Comparison of ENCODE assay signal across 7 mouse cellular contexts in the genomic region with DNA sequence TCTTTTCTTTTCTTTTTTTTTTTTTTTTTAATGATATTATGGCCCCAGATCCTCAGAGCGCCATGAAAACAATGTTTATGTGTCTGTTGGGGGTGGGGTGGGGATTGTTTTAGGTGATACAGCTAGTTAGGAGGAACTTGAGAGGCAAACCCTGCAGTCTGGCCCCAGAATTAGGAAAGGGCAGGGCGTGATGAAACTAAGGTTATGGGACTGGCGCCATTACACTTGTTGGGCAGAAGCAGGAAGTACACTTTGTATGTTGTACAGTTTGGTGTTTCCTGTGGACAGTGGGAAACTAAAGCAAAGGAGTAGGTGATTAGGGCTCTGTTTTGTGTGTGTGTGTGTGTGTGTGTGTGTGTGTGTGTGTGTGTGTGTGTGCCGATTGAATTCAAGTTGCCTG. TPM values are rescaled to one million over a fixed set of nuclear protein-coding genes. Genes with fewer than 3 reads are reported as not detected.
DNase-seq lines count a peak whose midpoint lies in the region; ATAC-seq and TF ChIP-seq lines count a peak whose summit lies in the region.

No protein-coding gene starts in this region.

- no peak for TF ChIP-seq POLR2A in limb, embryonic 14.5 days (IDR thresholded peaks at IDR 0.05; ENCODE audit: borderline replicate concordance, extremely low read depth, insufficient read depth, insufficient read length)

- H3K9ac ChIP-seq in forebrain, embryonic 15.5 days (replicated peaks), result no peak overlapping the region
- H3K9ac ChIP-seq in limb, embryonic 14.5 days (ENCODE audit: low read depth, low read length, severe bottlenecking), result no peak overlapping the region
- H3K9ac ChIP-seq in midbrain, embryonic 14.5 days (replicated peaks; ENCODE audit: low read length), result no peak overlapping the region

- H3K4me2 ChIP-seq in forebrain, embryonic 15.5 days (replicated peaks), result peak overlapping the region; percentile 63; the same call in 1 of the 2 replicates
- peak overlapping the region; percentile 62 for H3K4me2 ChIP-seq in limb, embryonic 14.5 days (replicated peaks; ENCODE audit: low read depth, low read length, severe bottlenecking)
- peak overlapping the region; percentile 75 for H3K4me2 ChIP-seq in midbrain, embryonic 14.5 days (ENCODE audit: low read length)

- no peak overlapping the region; the same call in 1 of the 2 replicates for H3K27ac ChIP-seq in forebrain, embryonic 15.5 days (replicated peaks)
- H3K27ac ChIP-seq in limb, embryonic 14.5 days (replicated peaks; ENCODE audit: low read depth, low read length), result no peak overlapping the region
- H3K27ac ChIP-seq in midbrain, embryonic 14.5 days (replicated peaks; ENCODE audit: low read depth, low read length), result no peak overlapping the region

- H3K9me3 ChIP-seq in G1E (replicated peaks), result no peaks in the 10 kb centered on the region
- no peaks in the 10 kb centered on the region for H3K9me3 ChIP-seq in forebrain, embryonic 15.5 days
- no peaks in the 10 kb centered on the region for H3K9me3 ChIP-seq in limb, embryonic 14.5 days (ENCODE audit: control insufficient read depth, low read length)
- H3K9me3 ChIP-seq in midbrain, embryonic 14.5 days (ENCODE audit: control insufficient read depth, low read length), result no peaks in the 10 kb centered on the region

- WGBS in forebrain, embryonic 15.5 days, result 54% methylated on average over 4 of the region's 4 CpGs
- WGBS in limb, embryonic 14.5 days, result 45% methylated on average over 4 of the region's 4 CpGs
- 45% methylated on average over 4 of the region's 4 CpGs for WGBS in midbrain, embryonic 14.5 days

- TF ChIP-seq CTCF in G1E (IDR thresholded peaks at IDR 0.05; ENCODE audit: low read depth, low read length), result no peak

- ATAC-seq in G1E (ENCODE audit: extremely low read depth, insufficient number of reproducible peaks, low FRiP score, poor library complexity, severe bottlenecking), result 0 out of 2 replicates have a peak, but pooled peaks have one; percentile 12
- no peak for ATAC-seq in forebrain, embryonic 15.5 days (replicated peaks)
- ATAC-seq in limb, embryonic 14.5 days (ENCODE audit: low FRiP score, low read depth), result no peak
- ATAC-seq in midbrain, embryonic 14.5 days (ENCODE audit: low FRiP score, low TSS enrichment), result no peak
- no peak for ATAC-seq in activated CD4-positive, CD25-positive, alpha-beta regulatory T cell, adult 4 months

- peak overlapping the region; percentile 88 for H3K4me3 ChIP-seq in G1E (ENCODE audit: low read depth, low read length)
- H3K4me3 ChIP-seq in forebrain, embryonic 15.5 days, result no peak overlapping the region
- H3K4me3 ChIP-seq in limb, embryonic 14.5 days (replicated peaks; ENCODE audit: low read length), result peak overlapping the region; percentile 97
- no peak overlapping the region for H3K4me3 ChIP-seq in midbrain, embryonic 14.5 days (replicated peaks; ENCODE audit: low read depth, low read length)

- peaks cover 51% of the 10 kb centered on the region for H3K4me1 ChIP-seq in G1E (ENCODE audit: insufficient read depth, low read depth, low read length)
- H3K4me1 ChIP-seq in forebrain, embryonic 15.5 days, result peaks cover 23% of the 10 kb centered on the region
- H3K4me1 ChIP-seq in limb, embryonic 14.5 days (ENCODE audit: control insufficient read depth, insufficient read depth, low read length), result peaks cover 11% of the 10 kb centered on the region
- H3K4me1 ChIP-seq in midbrain, embryonic 14.5 days (ENCODE audit: control insufficient read depth, insufficient read depth, low read length), result peaks cover 7% of the 10 kb centered on the region; the same call in 1 of the 2 replicates

- DNase-seq in CD4-positive helper T cell, adult 2 months (ENCODE audit: low read depth, low spot score), result peak; percentile 53
- peak; percentile 52 for DNase-seq in G1E (ENCODE audit: low spot score)
- peak; percentile 26 for DNase-seq in limb, embryonic 14.5 days (ENCODE audit: low spot score)
- no peak for DNase-seq in midbrain, embryonic 14.5 days
- no peak for DNase-seq in right cerebral cortex, postnatal 25 days

- no peaks in the 10 kb centered on the region for H3K27me3 ChIP-seq in G1E (ENCODE audit: insufficient read depth, low read length)
- H3K27me3 ChIP-seq in forebrain, embryonic 15.5 days, result no peaks in the 10 kb centered on the region
- H3K27me3 ChIP-seq in limb, embryonic 14.5 days (ENCODE audit: control insufficient read depth, insufficient read depth, low read length), result no peaks in the 10 kb centered on the region
- no peaks in the 10 kb centered on the region for H3K27me3 ChIP-seq in midbrain, embryonic 14.5 days (ENCODE audit: control insufficient read depth, insufficient read depth, low read length)

- H3K36me3 ChIP-seq in G1E (replicated peaks), result peaks cover 52% of the 10 kb centered on the region
- H3K36me3 ChIP-seq in forebrain, embryonic 15.5 days, result peaks cover 9% of the 10 kb centered on the region; the same call in 1 of the 2 replicates
- H3K36me3 ChIP-seq in limb, embryonic 14.5 days (ENCODE audit: control insufficient read depth, insufficient read depth, low read length), result peaks cover 25% of the 10 kb centered on the region
- peaks cover 25% of the 10 kb centered on the region for H3K36me3 ChIP-seq in midbrain, embryonic 14.5 days (ENCODE audit: control insufficient read depth, insufficient read depth, low read length)

RNA-seq across cellular contexts. Expression of gene Nek9, which starts 0.8 kb away (rescaled TPM):
- total RNA-seq in G1E (2014; fragmentation: Nextera tagmentation) (126 TPM in 2 replicates), G1E (2017) (59.1 and 62.9 TPM in 2 replicates)
- 30.3 and 30.5 TPM in 2 replicates for polyA plus RNA-seq in G1E (2012)
- 13.7 and 14.6 TPM in 2 replicates for polyA plus RNA-seq in forebrain, embryonic 15.5 days (2015; fragmentation: Nextera tagmentation; extraction: Ambion mirVana)
- polyA plus RNA-seq in limb, embryonic 14.5 days (2012; rRNA removed), result 47.4 and 49.0 TPM in 2 replicates
- polyA plus RNA-seq in limb, embryonic 14.5 days (2014; fragmentation: Nextera tagmentation; extraction: Ambion mirVana), result 22.0 and 22.2 TPM in 2 replicates
- polyA plus RNA-seq in midbrain, embryonic 14.5 days (2014; fragmentation: Nextera tagmentation; extraction: Ambion mirVana), result 8.0 and 10.3 TPM in 2 replicates
- 10 to 100 TPM; 12.2 to 12.4 TPM for polyA plus RNA-seq in activated CD4-positive, CD25-positive, alpha-beta regulatory T cell, adult 4 months (2017; shearing (Covaris generic))

RNA-seq across cellular contexts. Expression of gene Tmed10, which starts 34.7 kb away (rescaled TPM):
- total RNA-seq in G1E (2014; fragmentation: Nextera tagmentation) (286 and 322 TPM in 2 replicates), G1E (2017) (61.7 and 85.4 TPM in 2 replicates)
- 255 and 271 TPM in 2 replicates for polyA plus RNA-seq in G1E (2012)
- 150 and 156 TPM in 2 replicates for polyA plus RNA-seq in forebrain, embryonic 15.5 days (2015; fragmentation: Nextera tagmentation; extraction: Ambion mirVana)
- polyA plus RNA-seq in limb, embryonic 14.5 days (2012; rRNA removed), result 213 and 222 TPM in 2 replicates
- polyA plus RNA-seq in limb, embryonic 14.5 days (2014; fragmentation: Nextera tagmentation; extraction: Ambion mirVana), result 394 and 398 TPM in 2 replicates
- polyA plus RNA-seq in midbrain, embryonic 14.5 days (2014; fragmentation: Nextera tagmentation; extraction: Ambion mirVana), result 192 and 228 TPM in 2 replicates
- polyA plus RNA-seq in activated CD4-positive, CD25-positive, alpha-beta regulatory T cell, adult 4 months (2017; shearing (Covaris generic)), result 100 to 1,000 TPM; 186 to 204 TPM

RNA-seq across cellular contexts. Expression of gene Zc2hc1c, which starts 51.6 kb away (rescaled TPM):
- total RNA-seq in G1E (2014; fragmentation: Nextera tagmentation) (not detected in 2 replicates), G1E (2017) (1.2 and 1.3 TPM in 2 replicates)
- 0.03 and 0.04 TPM in 2 replicates for polyA plus RNA-seq in G1E (2012)
- polyA plus RNA-seq in forebrain, embryonic 15.5 days (2015; fragmentation: Nextera tagmentation; extraction: Ambion mirVana), result 1.1 TPM in 2 replicates
- 0.65 and 0.75 TPM in 2 replicates for polyA plus RNA-seq in limb, embryonic 14.5 days (2012; rRNA removed)
- polyA plus RNA-seq in limb, embryonic 14.5 days (2014; fragmentation: Nextera tagmentation; extraction: Ambion mirVana), result 1.5 and 1.6 TPM in 2 replicates
- polyA plus RNA-seq in midbrain, embryonic 14.5 days (2014; fragmentation: Nextera tagmentation; extraction: Ambion mirVana), result 1.1 and 1.6 TPM in 2 replicates
- under 1 TPM; 0.21 to 0.27 TPM for polyA plus RNA-seq in activated CD4-positive, CD25-positive, alpha-beta regulatory T cell, adult 4 months (2017; shearing (Covaris generic))

RNA-seq across cellular contexts. Expression of gene Acyp1, which starts 51.7 kb away (rescaled TPM):
- total RNA-seq in G1E (2014; fragmentation: Nextera tagmentation) (57.0 and 57.3 TPM in 2 replicates), G1E (2017) (285 and 291 TPM in 2 replicates)
- polyA plus RNA-seq in G1E (2012), result 97.7 and 127 TPM in 2 replicates
- polyA plus RNA-seq in forebrain, embryonic 15.5 days (2015; fragmentation: Nextera tagmentation; extraction: Ambion mirVana), result 56.4 TPM in 2 replicates
- polyA plus RNA-seq in limb, embryonic 14.5 days (2012; rRNA removed), result 20.2 and 32.3 TPM in 2 replicates
- polyA plus RNA-seq in limb, embryonic 14.5 days (2014; fragmentation: Nextera tagmentation; extraction: Ambion mirVana), result 40.6 and 45.3 TPM in 2 replicates
- 56.5 and 63.7 TPM in 2 replicates for polyA plus RNA-seq in midbrain, embryonic 14.5 days (2014; fragmentation: Nextera tagmentation; extraction: Ambion mirVana)
- 10 to 100 TPM; 47.4 to 52.5 TPM for polyA plus RNA-seq in activated CD4-positive, CD25-positive, alpha-beta regulatory T cell, adult 4 months (2017; shearing (Covaris generic))

Comparison
In these comparisons a context has a peak if more than half of its experiments do, and no peak if none do; other contexts are left out.
1. DNase-seq: peak in CD4-positive helper T cell, adult 2 months (single experiment), G1E (single experiment) and limb, embryonic 14.5 days (single experiment); none in midbrain, embryonic 14.5 days (single experiment) and right cerebral cortex, postnatal 25 days (single experiment).
2. H3K4me3 ChIP-seq: peak in G1E (single experiment) and limb, embryonic 14.5 days (single experiment); none in forebrain, embryonic 15.5 days (single experiment) and midbrain, embryonic 14.5 days (single experiment).
3. Peak in every context shown above with its lines, with median percentiles within 50 percentile points of each other: H3K4me2 ChIP-seq.